Mouse (Mus musculus) layer of hippocampus, adult 8-10 months (tissue): Measurements from ENCODE around the gene Lbp. TPM values are rescaled to one million over a fixed set of nuclear protein-coding genes. Genes with fewer than 3 reads are reported as not detected.

ENCODE experiments used
- DNase-seq, 2 experiments: peaks; one replicate each; pipeline ENCODE4 v3.0.0; 2022; ENCODE audit warnings: low spot score in 2 of 2
- total RNA-seq, 4 experiments: library from RNA; stranded (reverse); gene quantifications; 2 replicates each; pipeline ENCODE4 v1.2.4; 2022

Lbp gene
- total RNA-seq, result 1 to 10 TPM; 2.1 to 2.9 (median 2.6) TPM

DNA sequence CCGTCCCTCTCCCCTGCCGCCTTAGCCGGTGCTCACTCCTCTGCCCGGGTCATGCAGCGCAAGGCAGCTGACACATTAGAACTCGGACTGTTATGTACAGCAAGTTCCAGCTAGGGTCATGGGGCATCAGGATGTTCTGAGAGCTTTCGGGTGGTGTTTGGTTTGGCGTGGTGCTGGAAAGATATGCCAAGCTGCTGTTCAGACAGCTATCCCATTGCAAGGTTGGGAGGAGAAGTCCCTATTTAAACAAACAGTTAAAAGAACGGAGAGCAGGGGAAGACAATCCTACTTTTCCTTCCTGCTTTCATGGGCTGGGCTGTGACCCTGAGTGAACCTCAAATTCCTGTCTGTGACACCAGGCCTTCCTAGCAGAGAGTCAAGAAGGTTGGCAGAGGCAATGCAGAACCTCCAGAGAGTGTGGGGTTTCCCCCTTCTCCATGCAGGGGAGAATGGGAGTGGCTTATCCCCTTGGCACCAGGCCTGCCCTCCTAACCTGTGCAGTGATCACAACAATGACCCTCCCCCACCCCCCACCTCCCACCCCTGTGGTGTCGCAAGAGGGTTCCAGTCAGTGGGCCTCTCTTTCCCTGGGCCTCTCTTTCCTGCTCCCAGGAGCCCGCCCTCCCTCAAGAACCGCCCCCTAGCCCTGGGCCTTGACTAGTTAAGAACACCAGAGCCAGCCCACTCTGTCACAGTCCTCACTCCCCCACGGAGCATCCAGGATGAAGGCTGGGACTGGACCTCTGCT, at the start of gene Lbp:
Gene Lbp (plus strand): TSS at position 546 of the 748 bp plus-strand sequence.
- no peak for DNase-seq

DNA sequence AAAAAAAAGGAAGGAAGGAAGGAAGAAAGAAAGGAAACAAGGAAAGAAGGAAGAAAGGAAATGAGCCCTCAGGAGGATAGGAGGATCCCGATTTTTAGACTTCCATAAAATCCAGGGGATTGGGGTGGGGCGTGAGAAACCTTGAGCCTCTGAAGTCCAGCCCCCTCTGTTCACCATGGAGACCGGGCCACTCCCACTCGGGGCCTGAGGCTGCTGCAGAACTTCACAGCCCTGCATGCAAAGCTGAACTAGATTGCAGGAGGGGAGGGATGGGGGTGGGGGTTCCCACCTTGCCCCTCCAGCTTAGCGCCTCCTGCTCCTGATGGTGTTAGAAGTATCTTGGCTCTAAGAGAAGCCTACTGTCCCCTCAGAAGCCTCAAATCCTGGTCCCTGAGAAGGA, 49.4 kb upstream of the Lbp start:
- no peak for DNase-seq

DNA sequence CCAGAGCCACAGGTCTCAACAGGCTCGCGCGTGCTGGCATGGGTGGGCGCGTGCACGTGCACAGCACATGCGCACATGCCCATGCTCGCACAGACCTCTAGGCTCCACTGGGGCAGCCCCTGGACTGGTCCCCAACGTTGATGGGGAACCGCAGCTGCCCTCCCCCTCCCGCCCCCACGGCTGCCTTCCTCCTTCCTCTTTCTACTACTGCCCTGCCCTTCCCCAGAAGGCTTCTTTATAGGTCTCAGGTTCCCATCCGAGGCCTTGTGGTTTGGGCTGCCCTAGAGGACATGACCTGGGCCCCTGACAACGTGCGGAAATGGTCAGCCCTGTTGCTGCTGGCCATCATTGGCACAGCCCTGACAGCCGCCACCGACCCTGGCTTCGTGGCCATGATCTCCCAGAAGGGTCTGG, 48.3 kb upstream of the Lbp start, which contains the start of gene Bpi:
Gene Bpi (plus strand): TSS at position 90 of the 414 bp plus-strand sequence.
- DNase-seq, result no peak

DNA sequence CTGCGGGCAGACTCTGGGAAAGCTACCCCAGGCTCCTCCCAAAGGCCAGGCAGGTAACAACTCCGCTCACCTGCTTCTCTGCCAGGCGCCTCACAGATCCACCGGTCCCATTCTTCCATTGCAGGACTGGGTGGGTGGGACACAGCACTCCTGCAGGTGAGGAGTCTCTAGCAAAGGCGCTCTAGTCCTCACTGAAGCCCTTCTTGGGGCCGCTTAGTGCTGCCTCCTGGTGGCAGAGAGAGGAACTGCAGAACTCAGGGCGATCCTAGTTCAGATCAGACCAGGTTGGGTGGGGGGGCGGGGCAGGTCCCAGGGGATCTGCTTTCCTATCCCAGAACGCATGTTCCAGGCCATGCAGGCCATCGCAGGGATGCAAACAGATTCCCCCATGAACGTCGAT, 47.5 kb upstream of the Lbp start:
- peak in 1 of 2 experiments; percentile 47 for DNase-seq

DNA sequence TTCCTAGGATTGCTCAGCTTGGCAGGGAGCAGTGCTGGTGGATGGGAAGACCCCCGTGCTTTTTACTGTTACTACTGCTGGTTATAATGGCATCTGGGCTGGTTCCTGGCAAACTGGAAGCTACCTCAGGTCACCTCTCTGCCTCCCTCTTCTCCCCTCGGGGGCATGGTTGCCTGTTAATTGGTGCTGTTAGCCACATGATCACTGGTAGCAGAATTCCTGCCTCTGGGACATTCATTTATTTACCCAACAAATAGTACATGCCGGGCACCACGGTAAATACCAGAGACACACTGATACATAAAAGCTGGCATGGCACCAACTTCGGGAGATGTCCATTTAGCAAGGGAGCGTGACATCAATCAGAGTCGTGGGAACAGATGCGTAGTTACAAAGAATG, 46.8 kb upstream of the Lbp start:
- no peak for DNase-seq

DNA sequence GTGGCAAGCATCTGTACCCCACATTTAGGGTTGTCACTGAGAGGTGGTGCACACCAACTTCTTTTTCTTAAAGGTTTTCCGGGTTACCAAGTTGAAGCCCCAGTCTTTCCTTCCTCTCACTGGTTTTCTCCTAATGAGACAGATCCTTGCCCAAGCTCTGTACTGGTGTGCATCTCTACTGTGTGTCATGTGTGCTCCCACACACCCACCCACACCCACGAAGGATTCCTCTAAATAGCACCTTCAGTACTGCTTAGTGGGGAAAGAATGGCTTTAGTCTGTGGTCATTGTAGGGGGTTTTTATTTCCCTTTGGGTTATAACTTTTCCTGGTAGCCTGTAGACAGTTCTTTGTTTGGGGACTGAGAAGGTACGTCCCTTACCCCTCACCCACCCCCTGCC, 41.4 kb upstream of the Lbp start:
- no peak for DNase-seq

DNA sequence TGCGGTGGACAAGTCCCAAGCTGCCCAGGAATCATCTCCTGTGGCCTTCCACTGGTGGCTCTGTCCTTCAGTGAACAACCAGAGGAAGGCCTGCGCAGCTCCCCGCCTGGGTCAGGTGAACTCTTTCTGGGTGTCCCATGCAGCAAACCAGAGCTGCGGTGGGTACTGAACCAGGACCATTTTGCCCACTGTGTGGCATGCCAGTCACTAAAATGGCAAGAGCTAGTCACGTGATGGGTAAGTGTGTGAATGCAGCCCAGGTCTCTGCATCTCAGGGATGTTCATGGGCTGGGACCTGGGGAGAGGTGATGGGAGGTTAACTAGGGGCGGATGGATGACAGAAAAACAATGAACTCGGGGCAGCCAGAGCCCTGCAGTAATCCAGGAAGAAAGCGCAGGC, 36.3 kb upstream of the Lbp start:
- DNase-seq, result no peak

DNA sequence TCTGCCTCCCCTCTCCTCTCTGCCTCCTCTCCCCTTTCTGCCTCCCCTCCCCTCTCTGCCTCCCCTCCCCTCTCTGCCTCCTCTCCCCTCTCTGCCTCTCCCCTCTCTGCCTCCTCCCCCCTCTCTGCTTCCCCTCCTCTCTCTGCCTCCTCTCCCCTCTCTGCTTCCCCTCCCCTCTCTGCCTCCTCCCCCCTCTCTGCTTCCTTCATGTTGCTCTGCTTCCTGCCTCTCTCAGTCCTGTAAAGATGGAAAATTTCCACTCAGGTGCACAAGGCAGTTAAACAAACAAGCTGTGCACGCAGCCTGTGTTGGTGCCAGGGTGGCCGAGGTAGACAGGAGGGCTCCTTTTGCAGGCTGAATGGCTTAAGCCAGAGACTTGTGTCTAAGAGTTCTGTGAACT, 32.6 kb upstream of the Lbp start:
- no peak for DNase-seq

DNA sequence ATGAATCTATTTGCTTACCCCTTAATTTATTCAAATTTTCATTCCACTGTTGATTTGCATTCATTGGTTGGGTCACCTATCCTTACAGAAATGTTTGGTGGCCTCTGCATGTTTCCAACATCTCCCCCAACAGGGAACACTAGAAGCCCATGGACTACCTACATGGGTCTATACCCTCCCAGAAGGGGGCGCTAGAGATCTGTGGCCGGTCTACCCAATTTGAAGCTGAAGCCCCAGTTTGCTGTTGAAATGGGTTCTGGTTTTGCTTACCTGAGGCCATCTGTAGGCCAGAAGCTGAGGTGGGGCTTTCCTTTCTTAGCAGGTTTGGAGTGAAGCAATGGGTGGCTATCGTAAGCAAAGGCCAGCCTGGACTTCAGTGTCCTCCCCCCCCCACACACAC, 30.9 kb upstream of the Lbp start:
- DNase-seq, result no peak

DNA sequence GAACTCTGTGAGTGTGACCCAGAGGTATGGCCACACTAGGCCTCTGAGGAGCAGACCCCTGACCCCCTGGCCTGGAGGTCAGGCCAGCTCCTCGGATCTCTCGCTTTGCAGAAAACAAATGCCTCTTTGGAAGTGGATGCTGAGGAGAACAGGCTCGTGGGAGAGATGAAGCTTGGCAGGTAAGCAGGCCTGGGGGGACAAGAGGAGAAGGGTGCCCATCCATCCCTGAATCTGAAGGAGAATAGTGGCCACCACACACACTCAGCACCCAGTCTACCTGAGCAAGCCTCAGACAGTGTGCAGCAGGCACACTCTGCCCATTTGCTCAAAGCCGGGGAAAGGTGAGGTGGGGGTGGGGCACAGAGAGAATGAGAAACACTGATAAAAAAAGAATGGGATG, 30.5 kb upstream of the Lbp start:
- no peak for DNase-seq

DNA sequence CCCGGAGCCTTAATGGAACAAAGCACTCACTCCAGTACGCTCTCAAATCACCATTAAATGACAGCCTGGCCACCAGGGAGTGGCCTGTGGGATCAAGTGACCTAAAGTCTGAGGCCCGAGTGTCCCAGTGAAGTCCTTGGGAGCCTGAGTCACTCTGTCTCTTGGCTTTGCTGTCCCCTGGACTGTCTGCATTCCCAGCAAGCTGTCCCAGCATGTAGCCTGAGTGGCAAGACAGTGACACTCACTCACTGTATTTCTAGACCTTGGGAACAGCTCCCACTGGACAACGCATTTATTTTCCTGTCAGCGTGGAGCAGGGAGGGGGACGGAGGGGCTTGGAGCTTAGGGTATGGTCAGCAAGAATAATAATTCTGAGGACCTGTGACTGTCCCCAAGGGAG, 29.8 kb upstream of the Lbp start:
- no peak for DNase-seq

DNA sequence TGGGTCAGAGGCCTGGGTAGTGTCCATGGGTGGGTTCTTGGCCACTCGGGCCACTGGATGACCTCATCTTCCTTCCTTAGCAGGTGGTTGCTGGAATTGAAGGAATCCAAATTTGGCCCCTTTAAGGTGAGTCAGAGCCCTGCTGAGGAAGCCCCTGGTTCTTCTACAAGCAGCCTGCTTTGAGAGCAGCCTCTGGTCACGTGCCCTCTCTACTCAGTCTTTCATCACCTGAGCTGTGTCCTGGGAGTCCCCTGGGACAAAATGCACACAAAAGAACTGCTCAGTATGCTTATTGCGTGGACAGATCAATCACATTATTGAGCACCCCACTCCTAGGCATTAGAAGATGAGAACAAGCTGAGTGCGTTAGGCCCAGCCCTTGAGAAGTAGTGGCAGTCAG, 29.4 kb upstream of the Lbp start:
- no peak for DNase-seq

DNA sequence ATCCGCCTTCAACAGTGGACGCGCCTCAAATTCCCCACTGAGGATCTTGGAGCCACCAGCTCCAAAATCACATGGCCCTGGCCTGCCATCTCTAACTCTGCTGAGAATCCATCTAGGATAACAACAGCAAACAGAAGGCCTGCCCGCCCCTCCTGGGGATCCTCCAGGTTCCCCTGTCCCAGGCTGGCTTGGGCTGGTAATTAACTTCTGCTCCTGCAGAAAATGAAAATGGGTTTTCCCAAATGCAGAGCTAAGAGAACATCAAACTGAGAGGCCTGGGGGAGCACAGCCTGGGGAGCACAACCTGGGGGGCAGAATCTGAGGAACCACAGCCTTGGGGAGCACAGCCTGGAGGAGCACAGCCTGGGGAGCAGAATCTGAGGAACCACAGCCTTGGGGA, 26.6 kb upstream of the Lbp start:
- DNase-seq, result no peak

DNA sequence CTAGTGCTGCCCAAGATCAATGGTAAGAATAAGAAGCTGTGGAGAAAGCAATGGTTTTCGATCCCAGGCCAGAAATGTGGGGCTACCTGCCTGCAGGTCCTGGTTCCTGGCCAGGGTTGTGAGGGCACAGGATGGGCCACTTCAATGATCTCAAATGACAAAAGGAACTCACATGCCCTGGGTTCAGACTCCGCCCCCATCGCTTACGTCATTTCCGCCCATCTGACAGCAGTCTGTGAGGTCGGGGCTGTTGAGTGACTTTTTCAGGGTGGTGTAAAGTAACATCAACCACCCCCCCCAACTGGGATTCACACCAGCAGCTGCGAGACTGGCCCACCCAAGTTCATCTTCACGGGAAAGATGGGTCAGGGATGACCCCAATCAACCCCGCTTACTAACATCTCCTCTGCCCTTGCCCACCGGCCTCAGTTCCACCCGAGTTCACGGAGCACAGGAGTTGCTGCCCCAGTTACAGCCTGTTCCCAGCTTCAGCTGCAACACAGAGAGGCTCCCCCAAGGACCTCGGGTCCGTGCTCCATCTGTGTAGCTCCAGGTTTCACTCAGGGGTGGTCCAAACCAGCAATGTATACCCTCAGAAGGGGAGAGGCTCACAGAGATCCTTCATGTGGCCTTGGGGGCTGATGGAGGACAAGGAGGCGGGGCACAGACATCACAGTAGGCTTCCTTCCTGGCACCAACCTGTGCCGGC, 24.6 kb upstream of the Lbp start:
- DNase-seq, result no peak

DNA sequence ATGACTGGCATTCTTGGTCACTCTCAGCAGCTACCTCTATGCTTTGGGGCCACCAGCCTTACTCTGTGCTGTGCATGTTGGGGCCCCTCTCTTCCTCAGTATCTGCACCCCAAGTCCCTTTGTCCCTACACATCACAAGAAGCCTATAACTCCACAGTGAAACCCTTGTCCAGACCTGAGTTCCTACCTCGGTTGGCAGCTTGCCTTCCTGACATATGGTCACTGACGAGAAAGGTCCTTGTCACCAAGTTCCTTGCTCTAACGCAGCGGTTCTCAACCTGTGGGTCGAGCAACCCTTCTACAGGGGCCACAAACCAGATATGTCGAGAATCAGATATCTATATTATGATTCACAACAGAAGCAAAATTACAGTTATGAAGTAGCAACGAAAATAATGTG, 23.2 kb upstream of the Lbp start:
- DNase-seq, result no peak

DNA sequence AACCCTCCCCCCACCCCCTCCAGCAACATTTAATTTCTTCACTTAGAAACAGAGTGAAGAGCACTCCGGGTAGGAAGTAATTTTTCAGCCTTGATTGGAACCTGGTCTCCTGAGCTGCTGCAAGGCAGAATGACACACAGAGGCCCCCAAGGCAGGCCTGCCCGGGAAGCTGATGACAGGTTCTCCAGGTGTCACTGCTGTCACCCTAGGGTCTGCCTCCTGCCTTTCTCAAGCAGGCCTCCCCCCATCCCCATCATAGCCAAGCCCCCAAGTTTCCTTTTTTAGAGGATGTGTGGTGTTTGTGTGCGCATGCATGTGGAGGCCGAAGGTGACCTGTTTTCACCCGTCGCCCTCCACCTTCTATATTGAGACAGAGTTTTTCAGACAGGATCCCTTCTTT, 22.5 kb upstream of the Lbp start:
- no peak for DNase-seq

DNA sequence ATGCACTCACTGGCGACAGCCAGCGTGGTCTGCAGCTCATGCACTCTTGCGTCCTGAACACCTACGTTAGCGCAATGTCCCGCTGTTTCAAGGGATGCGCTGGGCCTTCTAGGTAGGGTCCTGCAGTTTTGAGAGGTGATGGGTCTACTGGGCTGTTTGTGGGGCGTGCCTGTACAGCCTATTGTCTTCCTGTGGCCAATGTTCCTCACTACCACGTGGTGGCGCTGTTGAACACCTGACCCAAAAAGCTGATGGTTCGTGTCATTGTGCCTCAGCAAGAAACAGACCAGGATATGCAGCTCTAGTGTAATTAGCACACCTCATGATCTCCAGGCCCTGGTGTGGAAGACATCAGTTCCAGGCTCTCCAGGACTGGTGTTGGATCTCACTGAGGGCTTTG, 21.7 kb upstream of the Lbp start:
- peak; percentile 44 to 50 for DNase-seq

DNA sequence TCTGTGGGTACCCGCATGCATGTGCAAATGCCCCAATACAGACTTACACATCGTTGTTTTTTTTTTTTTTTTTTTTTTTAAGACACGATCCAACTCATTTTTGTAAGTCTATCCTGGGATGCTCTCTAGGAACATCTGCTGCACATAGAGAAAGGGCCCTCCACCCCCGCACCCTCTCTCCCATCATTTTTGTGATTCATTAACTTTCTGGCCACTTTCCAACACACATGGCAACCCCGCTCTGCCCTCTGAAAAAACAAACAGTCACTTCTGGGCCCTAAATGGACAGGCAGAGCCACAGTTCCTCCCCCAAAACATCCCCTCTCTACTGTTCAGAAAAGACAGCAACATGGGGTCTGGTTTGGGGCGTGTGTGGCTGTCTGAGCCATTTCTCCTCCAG, 20.6 kb upstream of the Lbp start:
- no peak for DNase-seq

DNA sequence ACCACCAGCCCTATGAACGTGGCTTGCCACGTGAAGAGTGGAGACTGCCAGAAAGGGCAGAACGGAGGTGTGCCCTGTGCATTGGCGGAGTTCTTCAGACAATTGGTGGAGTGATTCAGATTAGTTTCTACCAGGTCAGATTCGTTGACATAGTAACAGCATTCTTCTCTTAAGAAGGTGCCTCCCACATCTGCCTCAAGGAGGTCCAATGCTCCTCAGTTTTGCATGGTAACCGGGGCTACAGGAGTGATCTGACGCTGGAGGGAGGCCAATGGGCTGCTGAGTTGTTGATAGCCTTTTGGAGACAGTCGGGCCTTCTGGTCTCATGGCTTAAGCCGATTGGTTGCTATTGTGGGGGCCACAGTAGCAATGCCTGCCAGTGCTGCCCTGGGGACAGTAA, 10.6 kb upstream of the Lbp start:
- DNase-seq, result no peak

DNA sequence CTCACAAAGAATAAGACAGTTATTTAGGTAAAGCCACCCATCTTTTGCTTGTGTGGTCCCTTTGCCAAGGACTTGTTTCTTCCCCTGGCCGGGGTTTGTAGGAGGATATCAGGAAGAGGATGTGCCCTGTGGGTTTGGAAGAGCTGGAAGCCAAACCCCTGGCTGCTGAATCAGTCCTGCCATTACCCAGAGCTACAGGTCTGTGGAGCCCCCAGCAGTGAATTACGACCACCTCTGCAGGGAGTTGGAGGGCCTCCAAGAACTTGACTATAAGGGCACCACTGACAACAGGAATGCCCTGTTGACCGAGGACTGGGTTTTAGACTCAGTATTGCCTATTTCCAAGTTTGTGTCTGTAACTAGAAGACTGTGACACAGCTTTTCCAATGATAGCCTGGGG, 7.1 kb upstream of the Lbp start:
- DNase-seq, result no peak

DNA sequence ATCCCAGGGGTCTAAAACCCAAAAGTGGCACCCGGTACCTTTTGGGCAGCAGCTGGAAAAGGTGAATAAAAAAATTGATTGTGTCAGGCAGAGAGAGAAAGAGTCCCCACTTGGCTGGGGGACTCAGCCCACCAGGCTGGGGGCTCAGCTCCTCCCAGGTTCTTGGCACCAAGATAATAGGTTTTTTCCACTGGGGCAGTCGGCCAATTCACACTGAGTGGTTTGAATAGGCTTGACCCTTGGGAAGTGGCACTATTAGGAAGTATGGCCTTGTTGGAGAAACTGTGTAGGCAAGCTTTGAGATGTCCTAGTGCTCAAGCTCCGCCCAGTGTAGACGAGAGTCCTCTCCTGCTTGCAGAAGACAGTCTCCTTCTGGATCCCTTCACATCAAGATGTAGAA, 6.6 kb upstream of the Lbp start:
- no peak for DNase-seq

DNA sequence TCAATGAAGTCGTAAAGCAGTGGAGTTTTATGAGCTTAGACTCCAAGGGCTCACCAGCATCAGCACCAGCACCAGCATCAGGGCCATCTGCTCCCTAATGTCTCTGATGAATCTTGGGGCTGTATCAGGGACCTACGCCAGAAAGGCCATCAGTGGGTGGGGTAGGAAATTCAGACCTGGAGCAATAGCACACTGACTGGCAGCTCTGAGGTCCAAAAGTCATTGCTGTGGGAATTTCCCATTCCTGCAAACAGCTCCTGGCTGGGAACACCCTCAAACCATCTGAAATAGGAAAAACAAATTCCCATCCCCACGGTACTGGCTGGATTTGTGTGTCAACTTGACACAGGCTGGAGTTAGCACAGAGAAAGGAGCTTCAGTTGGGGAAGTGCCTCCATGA, 3.5 kb upstream of the Lbp start:
- DNase-seq, result no peak

DNA sequence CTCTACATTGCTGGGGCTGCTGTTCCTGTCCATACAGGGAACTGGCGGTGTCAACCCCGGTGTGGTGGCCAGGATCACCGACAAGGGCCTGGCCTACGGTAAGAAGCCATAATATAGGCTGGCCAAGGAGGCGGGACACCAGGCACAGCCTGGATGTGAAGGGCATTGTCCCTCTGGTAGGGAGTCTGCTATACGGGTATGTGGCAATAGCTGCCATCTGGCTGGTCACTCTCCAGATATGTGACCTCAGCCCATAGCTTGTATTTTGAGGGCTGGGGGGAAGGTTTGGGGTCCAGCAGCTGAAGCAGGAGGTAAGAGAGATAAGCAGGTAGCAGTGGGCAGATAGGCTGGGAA, 380 bp downstream of the Lbp start:
- DNase-seq, result no peak
